ENCODE assay signal across 13 mouse cellular contexts in the genomic region with DNA sequence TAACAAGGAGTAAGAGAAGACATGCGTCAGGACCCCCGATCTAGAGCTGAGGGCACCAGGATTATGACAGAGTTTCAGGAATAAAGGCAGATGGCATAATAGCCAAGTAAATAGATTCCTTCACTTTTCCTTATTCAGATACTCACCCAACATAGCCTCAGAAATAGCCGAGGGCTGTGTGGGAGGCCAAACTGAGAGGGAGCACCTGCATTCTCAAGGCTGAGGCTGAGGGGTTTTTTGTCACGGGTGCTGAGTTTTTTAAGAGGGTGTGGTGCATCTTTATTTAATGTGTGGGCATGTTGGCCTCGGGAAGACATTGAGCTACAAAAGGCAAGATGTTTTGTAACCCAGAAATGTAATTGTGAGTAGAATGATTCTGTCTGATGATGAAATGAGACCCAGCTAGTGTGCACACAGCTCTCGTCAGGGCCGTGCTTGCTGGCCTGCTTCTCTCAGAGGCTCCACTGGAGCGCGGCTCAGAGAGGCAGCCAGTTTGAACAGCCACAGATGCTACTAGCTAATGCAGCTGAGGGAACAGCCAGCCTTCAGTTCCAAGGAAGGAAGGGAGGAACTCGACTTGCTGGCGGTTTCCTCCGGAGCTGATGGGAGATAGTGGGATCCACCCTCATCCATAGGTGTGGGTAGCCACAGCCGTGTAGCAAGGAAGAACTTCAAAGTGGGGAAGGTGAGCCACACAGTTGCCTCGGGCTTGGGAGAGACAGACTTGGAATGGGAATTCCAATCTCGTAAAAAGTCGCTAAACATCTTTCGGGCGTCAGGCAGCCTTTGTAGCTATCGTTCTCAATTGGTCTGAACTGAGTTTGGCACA.
A peak's percentile ranks its signal among the peaks of the same experiment; 100 is the strongest.
DNase-seq lines count a peak whose midpoint lies in the region; ATAC-seq lines count a peak whose summit lies in the region.
"Had no signal": no experiment of that assay in that cellular context is flagged by ENCODE, and none has a peak within 500 bp of the region (broad histone marks: within the 10 kb centered on the region; RNA-seq: fewer than 3 reads in every experiment).

No protein-coding gene starts in this region.

- 0 out of 2 replicates have a peak overlapping the region, but pooled peaks have one; percentile 5 for H3K27ac ChIP-seq in limb, embryonic 15.5 days
- H3K27ac ChIP-seq in forebrain, embryonic 11.5 days (ENCODE audit: low read depth, low read length): no peak overlapping the region
- H3K27ac ChIP-seq: forebrain, embryonic 12.5 days had no signal

- no peak overlapping the region for H3K4me2 ChIP-seq in limb, embryonic 15.5 days
- H3K4me2 ChIP-seq in forebrain, embryonic 11.5 days (ENCODE audit: low read depth, low read length, severe bottlenecking): no peak overlapping the region
- H3K4me2 ChIP-seq: forebrain, embryonic 12.5 days had no signal

- no peaks in the 10 kb centered on the region for H3K36me3 ChIP-seq in limb, embryonic 15.5 days
- H3K36me3 ChIP-seq in forebrain, embryonic 11.5 days (ENCODE audit: control insufficient read depth, insufficient read depth, low read length): no peaks in the 10 kb centered on the region
- H3K36me3 ChIP-seq: forebrain, embryonic 12.5 days had no signal

- DNase-seq in right cerebral cortex, adult 18-20 months: peak; percentile 64
- no peak for DNase-seq in right cerebral cortex, postnatal 4 days
- peak; percentile 20 to 52 for DNase-seq in frontal cortex, adult 2 months (ENCODE audit: extremely low spot score in 1 of 2, low spot score in 1 of 2)
- no peak for DNase-seq in adrenal gland, adult 2 months
- no peak for DNase-seq in forebrain, embryonic 11.5 days (ENCODE audit: low spot score)
- DNase-seq in adrenal gland, postnatal 14 days: no peak
- DNase-seq: adrenal gland, postnatal 25 days; cerebellum, adult 9-10 months; thymus, postnatal 25 days had no signal

- WGBS in limb, embryonic 15.5 days: 48% methylated on average over 19 of the region's 19 CpGs
- WGBS in forebrain, embryonic 11.5 days: 78% methylated on average over 19 of the region's 19 CpGs

- no peaks in the 10 kb centered on the region for H3K9me3 ChIP-seq in limb, embryonic 15.5 days
- H3K9me3 ChIP-seq in forebrain, embryonic 11.5 days (ENCODE audit: control insufficient read depth, low read length): no peaks in the 10 kb centered on the region
- H3K9me3 ChIP-seq: forebrain, embryonic 12.5 days; G1E had no signal

- no peak overlapping the region for H3K9ac ChIP-seq in limb, embryonic 15.5 days
- H3K9ac ChIP-seq in forebrain, embryonic 11.5 days (ENCODE audit: low read length): no peak overlapping the region
- H3K9ac ChIP-seq: forebrain, embryonic 12.5 days had no signal

- H3K4me3 ChIP-seq in limb, embryonic 15.5 days: no peak overlapping the region
- no peak overlapping the region for H3K4me3 ChIP-seq in forebrain, embryonic 11.5 days (ENCODE audit: low read depth, low read length)
- H3K4me3 ChIP-seq: forebrain, embryonic 12.5 days had no signal

- 0 out of 2 replicates have a peak, but pooled peaks cover 3% of the 10 kb centered on the region for H3K4me1 ChIP-seq in limb, embryonic 15.5 days
- no peaks in the 10 kb centered on the region for H3K4me1 ChIP-seq in forebrain, embryonic 11.5 days (replicated peaks; ENCODE audit: control insufficient read depth, insufficient read depth, low read length)

- H3K27me3 ChIP-seq in limb, embryonic 15.5 days: no peaks in the 10 kb centered on the region
- no peaks in the 10 kb centered on the region for H3K27me3 ChIP-seq in forebrain, embryonic 11.5 days (ENCODE audit: control insufficient read depth, insufficient read depth, low read length)
- H3K27me3 ChIP-seq: forebrain, embryonic 12.5 days had no signal

- ATAC-seq in limb, embryonic 15.5 days (ENCODE audit: insufficient number of reproducible peaks, low FRiP score, low TSS enrichment, low read depth): no peak; the same call in 1 of the 2 replicates
- no peak for ATAC-seq in forebrain, embryonic 11.5 days (replicated peaks; ENCODE audit: low FRiP score)
- ATAC-seq: hindbrain, embryonic 16.5 days had no signal

Comparison
In these comparisons a context has a peak if more than half of its experiments do, and no peak if none do; other contexts are left out.
1. DNase-seq: peak in right cerebral cortex, adult 18-20 months (single experiment) and frontal cortex, adult 2 months (2 of 2); none in right cerebral cortex, postnatal 4 days (single experiment), adrenal gland, adult 2 months (single experiment), forebrain, embryonic 11.5 days (single experiment) and adrenal gland, postnatal 14 days (single experiment).